Mouse (Mus musculus) C2C12 (cell line): ENCODE data around the gene Ccdc40.

Experiments
- CEBPB ChIP-seq: IDR thresholded peaks from one replicate; pipeline ENCODE4 v1.6.1; 2011; ENCODE audit warnings: low read depth, mild to moderate bottlenecking, control low read depth, moderate library complexity
- CTCF ChIP-seq: IDR thresholded peaks from one replicate; pipeline ENCODE4 v1.5.1; 2011; ENCODE audit not compliant: control insufficient read depth, insufficient read depth, insufficient read length
- FOSL1 ChIP-seq: IDR thresholded peaks from one replicate; pipeline ENCODE4 v1.8.0; 2011; ENCODE audit warnings: mild to moderate bottlenecking, low read length; ENCODE audit not compliant: poor library complexity, insufficient read depth, severe bottlenecking
- MAX ChIP-seq: IDR thresholded peaks from one replicate; pipeline ENCODE4 v1.6.1; 2011; ENCODE audit warnings: mild to moderate bottlenecking, control low read depth
- MYOD1 ChIP-seq: IDR thresholded peaks from one replicate; pipeline ENCODE4 v1.6.1; 2011; ENCODE audit warnings: low read depth; ENCODE audit not compliant: control insufficient read depth, insufficient read length
- MYOG ChIP-seq: IDR thresholded peaks from one replicate; pipeline ENCODE4 v1.6.1; 2011; ENCODE audit not compliant: control insufficient read depth, insufficient read length; ENCODE audit errors: extremely low read depth
- USF1 ChIP-seq: IDR thresholded peaks from one replicate; pipeline ENCODE4 v1.6.1; 2011; ENCODE audit warnings: low read depth, mild to moderate bottlenecking, control low read depth, moderate library complexity

DNA sequence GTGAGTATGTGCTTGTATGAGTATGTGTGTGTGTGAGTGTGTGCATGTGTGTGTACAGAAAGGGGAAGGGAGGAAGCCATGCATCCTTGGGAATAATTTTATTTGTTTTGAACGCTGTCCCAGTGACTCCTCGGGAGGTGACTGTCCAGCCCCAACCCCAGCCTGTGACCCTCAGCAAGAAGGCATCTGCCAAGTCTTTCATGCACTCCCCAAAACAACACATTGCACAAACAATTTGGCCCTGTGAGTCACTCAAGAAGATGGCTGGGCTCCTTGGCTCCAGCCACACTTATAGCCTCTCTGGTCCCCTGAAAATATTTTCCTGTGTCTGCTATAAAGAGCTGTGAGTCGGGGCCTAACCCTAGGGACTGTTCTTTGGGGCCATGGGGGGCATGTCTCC is 42.0 kb upstream of the Ccdc40 start:
- no peak for TF ChIP-seq CTCF
- peak; percentile 15 for TF ChIP-seq MAX
- TF ChIP-seq USF1 = no peak
- TF ChIP-seq MYOD1 = no peak
- TF ChIP-seq MYOG = no peak
- TF ChIP-seq FOSL1 = no peak
- TF ChIP-seq CEBPB = peak; percentile 86
